Mouse (Mus musculus): Measurements from ENCODE around the gene Rdh5.
A peak's percentile ranks its signal among the peaks of the same experiment; 100 is the strongest.

Rdh5 gene

GRCm38 (mm10) chr10:128904812-128905211 lies 17.9 kb downstream of the Rdh5 start:
- DNase-seq (ENCODE audit: low spot score in 2 of 2): no peak

GRCm38 (mm10) chr10:128902409-128902988 lies 20.2 kb downstream of the Rdh5 start:
- no peak for DNase-seq (ENCODE audit: low spot score in 2 of 2)

DNA sequence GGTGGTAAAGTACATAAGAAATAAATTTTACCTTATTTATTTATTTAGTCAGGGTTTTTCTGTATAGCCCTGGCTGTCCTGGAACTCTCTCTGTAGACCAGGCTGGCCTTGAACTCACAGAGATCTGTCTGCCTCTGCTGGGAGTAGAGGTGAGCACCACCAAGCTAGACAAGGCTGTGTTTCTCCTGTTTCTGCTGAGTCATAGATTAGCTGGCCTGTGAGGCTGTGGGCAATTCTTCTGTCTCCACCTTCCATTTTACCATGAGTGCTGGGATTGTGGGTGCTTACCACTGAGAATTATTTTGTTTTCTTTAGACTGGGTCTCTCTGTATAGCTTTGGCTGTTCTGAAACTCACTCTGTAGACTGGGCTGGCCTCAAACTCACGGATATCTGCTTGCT lies 21.3 kb downstream of the Rdh5 start:
- DNase-seq (ENCODE audit: low spot score in 2 of 2): no peak

- DNase-seq (ENCODE audit: low spot score in 2 of 2): no peak
Measured at GRCm38 (mm10) chr10:128900698-128901097, 22.0 kb downstream of the Rdh5 start, which contains the start of gene Cd63. Gene Cd63, plus strand, starts transcription at chr10:128900989.

GRCm38 (mm10) chr10:128899759-128900490 lies 22.8 kb downstream of the Rdh5 start:
- DNase-seq (ENCODE audit: low spot score in 2 of 2): no peak

DNA sequence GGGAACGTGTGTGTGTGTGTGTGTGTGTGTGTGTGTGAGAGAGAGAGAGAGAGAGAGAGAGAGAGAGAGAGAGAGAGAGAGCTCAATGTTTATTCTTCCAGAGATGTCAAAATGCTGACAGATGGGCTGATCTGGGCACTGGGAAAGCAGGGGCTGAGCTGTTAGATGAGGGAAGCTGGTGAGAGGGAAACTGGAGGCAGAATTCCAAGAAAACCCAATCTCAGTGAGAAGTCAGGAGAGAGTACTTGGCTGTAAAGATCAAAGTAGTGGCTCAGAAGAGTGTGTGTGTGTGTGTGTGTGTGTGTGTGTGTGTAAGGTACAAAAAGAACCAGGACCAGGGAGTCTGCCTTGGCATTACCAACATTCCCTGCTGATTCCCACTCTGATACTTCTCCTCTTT lies 25.2 kb downstream of the Rdh5 start:
- DNase-seq (ENCODE audit: low spot score in 2 of 2): no peak

- no peak for DNase-seq (ENCODE audit: low spot score in 2 of 2)
Measured at GRCm38 (mm10) chr10:128896807-128897206, 25.9 kb downstream of the Rdh5 start.

GRCm38 (mm10) chr10:128895952-128896693 lies 26.6 kb downstream of the Rdh5 start:
- DNase-seq (ENCODE audit: low spot score in 2 of 2): no peak

GRCm38 (mm10) chr10:128895437-128895836 lies 27.3 kb downstream of the Rdh5 start:
- peak in 1 of 2 experiments; percentile 62 for DNase-seq (ENCODE audit: low spot score in 2 of 2)

- DNase-seq (ENCODE audit: low spot score in 2 of 2): no peak
Measured at GRCm38 (mm10) chr10:128892246-128892645, 30.4 kb downstream of the Rdh5 start.

- DNase-seq (ENCODE audit: low spot score in 2 of 2): peak in 1 of 2 experiments; percentile 46
Measured at GRCm38 (mm10) chr10:128891296-128892094, 31.2 kb downstream of the Rdh5 start, which contains the start of gene Gdf11. Gene Gdf11, minus strand, starts transcription at chr10:128891718.

GRCm38 (mm10) chr10:128890383-128891295 lies 32.0 kb downstream of the Rdh5 start:
- no peak for DNase-seq (ENCODE audit: low spot score in 2 of 2)

DNA sequence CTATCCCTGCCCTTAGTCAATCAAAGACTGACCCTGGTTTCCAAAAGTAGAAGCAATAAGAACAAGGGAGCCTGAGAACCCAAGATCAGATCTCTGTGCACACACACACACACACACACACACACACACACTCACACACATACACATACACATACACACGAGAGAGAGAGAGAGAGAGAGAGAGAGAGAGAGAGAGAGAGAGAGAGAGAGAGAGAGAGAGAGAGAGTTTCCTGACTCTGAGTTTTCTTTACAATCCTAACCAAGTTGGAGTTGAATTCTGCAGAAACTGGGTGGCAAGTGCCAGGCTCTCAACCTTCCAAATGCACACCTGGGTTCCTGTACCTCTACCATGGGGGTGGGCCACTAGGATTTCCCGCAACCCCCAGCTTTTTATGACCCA lies 32.8 kb downstream of the Rdh5 start:
- no peak for DNase-seq (ENCODE audit: low spot score in 2 of 2)

GRCm38 (mm10) chr10:128888941-128889827 lies 33.5 kb downstream of the Rdh5 start:
- DNase-seq (ENCODE audit: low spot score in 2 of 2): no peak

- no peak for DNase-seq (ENCODE audit: low spot score in 2 of 2)
Measured at GRCm38 (mm10) chr10:128882067-128882466, 40.6 kb downstream of the Rdh5 start.

- DNase-seq (ENCODE audit: low spot score in 2 of 2): no peak
Measured at GRCm38 (mm10) chr10:128878811-128879210, 43.9 kb downstream of the Rdh5 start.

GRCm38 (mm10) chr10:128878291-128878690 lies 44.4 kb downstream of the Rdh5 start:
- DNase-seq (ENCODE audit: low spot score in 2 of 2): no peak

DNA sequence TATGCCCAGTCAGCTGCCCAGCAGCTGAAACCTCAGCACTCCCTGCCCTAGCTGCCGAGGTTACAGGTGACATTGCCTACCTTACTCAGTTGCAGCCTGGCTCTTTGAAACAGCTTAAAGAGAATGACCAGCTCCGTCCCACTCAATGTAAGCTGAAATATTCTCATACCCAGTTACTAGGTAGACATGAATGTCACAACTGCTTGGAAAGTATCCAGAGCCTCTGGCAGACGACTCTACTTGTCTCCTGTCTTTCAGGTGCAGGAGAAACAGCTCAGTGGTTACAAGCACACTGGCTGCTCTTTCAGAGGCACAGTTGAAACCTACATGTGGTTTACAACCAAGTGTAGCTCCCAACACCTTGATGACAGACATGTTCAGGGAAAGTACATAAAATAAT lies 52.3 kb downstream of the Rdh5 start:
- DNase-seq (ENCODE audit: low spot score in 2 of 2): no peak

GRCm38 (mm10) chr10:128866518-128866917 lies 56.2 kb downstream of the Rdh5 start:
- DNase-seq (ENCODE audit: low spot score in 2 of 2): no peak

DNA sequence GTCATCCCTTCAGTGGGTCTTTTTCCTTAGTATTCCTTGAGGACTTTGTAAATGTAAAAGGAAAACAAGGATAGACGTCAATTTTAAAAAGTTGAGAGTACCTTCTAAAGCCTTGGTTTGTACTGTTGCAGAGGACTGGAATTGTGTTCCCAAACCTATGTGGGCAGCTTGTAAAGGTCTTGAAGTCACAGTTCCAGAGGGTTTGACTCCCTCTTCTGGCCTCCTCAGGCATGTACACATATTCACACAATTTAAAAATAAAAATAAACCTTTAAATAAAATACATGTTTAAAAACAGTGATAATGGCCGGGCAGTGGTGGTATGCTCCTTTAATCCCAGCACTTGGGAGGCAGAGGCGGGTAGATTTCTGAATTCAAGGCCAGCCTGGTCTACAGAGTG lies 56.6 kb downstream of the Rdh5 start:
- DNase-seq (ENCODE audit: low spot score in 2 of 2): no peak
